Mouse (Mus musculus): Measurements from ENCODE around the gene Gm5737. TPM values are rescaled to one million over a fixed set of nuclear protein-coding genes. Genes with fewer than 3 reads are reported as not detected.
A peak's percentile ranks its signal among the peaks of the same experiment; 100 is the strongest.

Gene Gm5737
- total and polyA plus RNA-seq, 3 experiments: not detected

GRCm38 (mm10) chr7:120843037-120843621 is 31.0 kb downstream of the Gm5737 start:
- DNase-seq: peak; percentile 90

GRCm38 (mm10) chr7:120843852-120844435 is 31.8 kb downstream of the Gm5737 start:
- DNase-seq: peak; percentile 29

GRCm38 (mm10) chr7:120844689-120845088 is 32.5 kb downstream of the Gm5737 start:
- no peak for DNase-seq

GRCm38 (mm10) chr7:120848831-120849512 is 36.8 kb downstream of the Gm5737 start:
- no peak for DNase-seq

GRCm38 (mm10) chr7:120850165-120850564 is 38.0 kb downstream of the Gm5737 start:
- DNase-seq: no peak

GRCm38 (mm10) chr7:120859854-120860253 is 47.7 kb downstream of the Gm5737 start:
- no peak for DNase-seq

GRCm38 (mm10) chr7:120860799-120861487 is 48.8 kb downstream of the Gm5737 start:
- no peak for DNase-seq

GRCm38 (mm10) chr7:120861488-120862047 is 49.4 kb downstream of the Gm5737 start:
- DNase-seq: no peak

- no peak for DNase-seq
Observed at GRCm38 (mm10) chr7:120862196-120862595, 50.0 kb downstream of the Gm5737 start.

GRCm38 (mm10) chr7:120862626-120863025 is 50.5 kb downstream of the Gm5737 start:
- DNase-seq: no peak

GRCm38 (mm10) chr7:120863476-120863875 is 51.3 kb downstream of the Gm5737 start:
- DNase-seq: no peak

GRCm38 (mm10) chr7:120865100-120865499 is 52.9 kb downstream of the Gm5737 start:
- no peak for DNase-seq

- peak; percentile 81 for DNase-seq
Observed at GRCm38 (mm10) chr7:120865832-120866231, 53.7 kb downstream of the Gm5737 start.

- peak; percentile 52 for DNase-seq
Observed at GRCm38 (mm10) chr7:120866684-120867083, 54.5 kb downstream of the Gm5737 start.

GRCm38 (mm10) chr7:120867720-120868119 is 55.6 kb downstream of the Gm5737 start:
- DNase-seq: no peak

- no peak for DNase-seq
Observed at GRCm38 (mm10) chr7:120869883-120870282, 57.7 kb downstream of the Gm5737 start.

GRCm38 (mm10) chr7:120870431-120871008 is 58.4 kb downstream of the Gm5737 start:
- no peak for DNase-seq

- DNase-seq: no peak
Observed at GRCm38 (mm10) chr7:120873083-120873482, 60.9 kb downstream of the Gm5737 start.

- DNase-seq: no peak
Observed at GRCm38 (mm10) chr7:120874021-120874420, 61.9 kb downstream of the Gm5737 start.

- no peak for DNase-seq
Observed at GRCm38 (mm10) chr7:120874764-120875539, 62.8 kb downstream of the Gm5737 start.

Measured in adrenal gland, adult 2 months (tissue).